Mouse (Mus musculus) adrenal gland, postnatal 25 days (tissue): ENCODE data around the gene Col20a1. TPM values are rescaled to one million over a fixed set of nuclear protein-coding genes. Genes with fewer than 3 reads are reported as not detected.
A peak's percentile ranks its signal among the peaks of the same experiment; 100 is the strongest.

Source experiments
- DNase-seq: peaks from one replicate; pipeline ENCODE4 v3.0.0; 2021; ENCODE audit warnings: mixed read lengths
- total RNA-seq: library from RNA; stranded (reverse); gene quantifications from 2 replicates; pipeline ENCODE4 v1.2.3, GENCODE M21; 2021

Gene Col20a1
- total RNA-seq, 1 experiment from 2014 or later: 2.6 TPM

GRCm38 (mm10) chr2:180994360-180994759, 8.0 kb downstream of the Col20a1 start:
- DNase-seq: no peak

- DNase-seq: no peak
Measured at GRCm38 (mm10) chr2:180995457-180995856, 9.1 kb downstream of the Col20a1 start.

GRCm38 (mm10) chr2:180996436-180996835, 10.1 kb downstream of the Col20a1 start:
- DNase-seq: no peak

- no peak for DNase-seq
Measured at GRCm38 (mm10) chr2:180996905-180997304, 10.6 kb downstream of the Col20a1 start.

GRCm38 (mm10) chr2:181007054-181007453, 20.7 kb downstream of the Col20a1 start:
- DNase-seq: no peak

- DNase-seq: no peak
Measured at GRCm38 (mm10) chr2:181008339-181008738, 22.0 kb downstream of the Col20a1 start.

- no peak for DNase-seq
Measured at GRCm38 (mm10) chr2:181031406-181031934, 45.1 kb downstream of the Col20a1 start.

- no peak for DNase-seq
Measured at GRCm38 (mm10) chr2:181032407-181032806, 46.1 kb downstream of the Col20a1 start.

GRCm38 (mm10) chr2:181033310-181033709, 47.0 kb downstream of the Col20a1 start:
- no peak for DNase-seq

- no peak for DNase-seq
Measured at GRCm38 (mm10) chr2:181035186-181035585, 48.9 kb downstream of the Col20a1 start.

- no peak for DNase-seq
Measured at GRCm38 (mm10) chr2:181036561-181036960, 50.2 kb downstream of the Col20a1 start.

GRCm38 (mm10) chr2:181038644-181039355, 52.5 kb downstream of the Col20a1 start:
- peak; percentile 52 for DNase-seq

GRCm38 (mm10) chr2:181039356-181039680, 53.0 kb downstream of the Col20a1 start:
- DNase-seq: no peak

GRCm38 (mm10) chr2:181041941-181042340, 55.6 kb downstream of the Col20a1 start:
- no peak for DNase-seq

GRCm38 (mm10) chr2:181042376-181042775, 56.0 kb downstream of the Col20a1 start:
- DNase-seq: no peak

GRCm38 (mm10) chr2:181043437-181043836, 57.1 kb downstream of the Col20a1 start, which contains the start of gene Chrna4:
Gene Chrna4, minus strand, starts transcription at chr2:181043546.
- DNase-seq: peak; percentile 56

- peak; percentile 28 for DNase-seq
Measured at GRCm38 (mm10) chr2:181044001-181044400, 57.7 kb downstream of the Col20a1 start.

GRCm38 (mm10) chr2:181048252-181048945, 62.1 kb downstream of the Col20a1 start:
- peak; percentile 28 for DNase-seq

- DNase-seq: no peak
Measured at GRCm38 (mm10) chr2:181048986-181049385, 62.7 kb downstream of the Col20a1 start.

- no peak for DNase-seq
Measured at GRCm38 (mm10) chr2:181052171-181052570, 65.8 kb downstream of the Col20a1 start.

GRCm38 (mm10) chr2:181057341-181057740, 71.0 kb downstream of the Col20a1 start:
- DNase-seq: no peak

GRCm38 (mm10) chr2:181058193-181058592, 71.9 kb downstream of the Col20a1 start:
- DNase-seq: no peak

GRCm38 (mm10) chr2:181060127-181060526, 73.8 kb downstream of the Col20a1 start:
- peak; percentile 84 for DNase-seq

- no peak for DNase-seq
Measured at GRCm38 (mm10) chr2:181065827-181066226, 79.5 kb downstream of the Col20a1 start.
